Mouse (Mus musculus): ENCODE measurements around the gene Oas3.
A peak's percentile ranks its signal among the peaks of the same experiment; 100 is the strongest.
"Not testable (repeated sequence)": the region's sequence is repeated elsewhere in the genome, so short reads cannot be mapped to it uniquely, and the experiment has no call there.

The Oas3 gene

DNA sequence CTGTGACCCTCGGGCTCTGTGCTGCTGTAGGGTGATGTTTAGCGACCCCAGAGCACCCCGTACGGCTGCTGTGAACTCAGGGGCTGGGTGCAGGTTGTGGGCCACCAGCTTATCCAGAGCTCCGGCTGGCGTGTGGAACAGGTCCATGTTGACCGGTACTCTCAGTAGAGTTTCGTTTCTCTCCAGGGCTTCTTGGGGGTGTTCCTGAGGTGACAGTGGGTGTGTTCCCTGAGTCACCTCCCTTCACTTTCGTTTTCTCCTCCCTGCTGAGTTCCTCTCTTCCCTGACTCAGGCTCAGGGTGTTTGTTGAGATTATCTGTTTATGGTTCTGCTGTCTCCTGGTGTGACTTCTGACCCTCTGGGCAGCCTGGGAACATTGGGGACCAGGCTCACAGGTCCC lies at the start of gene Oas3:
Oas3 (minus strand) TSS at position 184 of the 400 bp plus-strand sequence.
- no peak for DNase-seq (ENCODE audit: low read depth, low spot score)

DNA sequence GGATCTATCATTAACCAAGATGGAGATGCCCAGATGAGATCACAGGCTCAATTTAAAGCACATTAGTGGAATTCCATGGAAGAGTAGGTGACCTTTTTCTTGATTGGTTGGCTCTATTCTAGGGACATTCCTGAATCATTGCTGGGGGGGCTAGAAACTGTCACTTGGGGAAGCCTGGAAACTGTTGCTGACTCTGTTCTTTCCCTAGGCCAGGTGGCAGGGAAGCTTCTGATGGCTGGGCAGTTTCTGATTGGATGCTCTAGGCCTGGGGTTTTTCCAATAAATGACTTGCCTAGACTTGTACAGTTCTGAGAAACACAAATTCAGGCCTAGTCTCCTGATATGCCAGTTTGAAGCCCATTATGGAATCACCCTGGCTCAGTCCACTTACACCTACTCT lies 41.5 kb upstream of the Oas3 start:
- no peak for DNase-seq (ENCODE audit: low read depth, low spot score)

DNA sequence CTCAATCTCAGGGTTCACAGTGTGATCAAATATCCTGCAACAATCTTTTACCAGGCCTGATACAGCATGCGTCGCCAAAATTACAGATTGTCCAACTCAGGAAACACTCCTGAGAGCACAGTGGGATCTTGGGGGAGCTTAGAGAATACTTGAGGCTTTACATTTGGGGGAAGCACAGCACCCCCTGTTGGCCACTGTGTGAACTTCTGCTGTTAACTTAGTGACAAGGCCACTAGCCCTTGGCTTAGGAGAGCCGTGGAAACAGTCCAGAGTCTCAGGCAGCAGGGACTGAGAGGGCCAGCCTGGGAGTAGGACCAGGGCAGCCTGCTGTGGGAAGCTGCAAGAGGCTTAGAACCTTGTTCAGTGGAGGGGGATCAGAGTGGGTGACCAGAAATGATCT lies 38.5 kb upstream of the Oas3 start:
- DNase-seq (ENCODE audit: low read depth, low spot score), result peak; percentile 29

DNA sequence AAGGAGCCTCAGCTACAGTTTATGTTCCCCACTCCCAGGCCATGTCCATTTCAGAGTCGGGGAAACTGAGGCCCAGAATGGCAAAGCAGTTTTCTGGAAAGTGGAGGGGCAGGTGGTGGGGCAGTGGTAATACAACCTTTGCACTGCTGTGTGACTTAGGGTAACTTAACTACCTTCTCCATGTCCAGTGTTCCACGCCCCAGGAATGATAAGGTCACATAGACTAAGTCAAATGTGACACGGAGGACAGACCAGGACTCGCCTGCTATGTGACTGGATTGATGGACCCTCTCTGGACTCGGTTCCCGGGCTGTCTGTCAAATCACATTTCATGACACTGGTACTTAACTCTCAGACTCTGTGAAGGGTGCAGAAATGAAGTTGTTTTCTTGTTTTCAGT lies 35.6 kb upstream of the Oas3 start:
- DNase-seq (ENCODE audit: low read depth, low spot score), result no peak

DNA sequence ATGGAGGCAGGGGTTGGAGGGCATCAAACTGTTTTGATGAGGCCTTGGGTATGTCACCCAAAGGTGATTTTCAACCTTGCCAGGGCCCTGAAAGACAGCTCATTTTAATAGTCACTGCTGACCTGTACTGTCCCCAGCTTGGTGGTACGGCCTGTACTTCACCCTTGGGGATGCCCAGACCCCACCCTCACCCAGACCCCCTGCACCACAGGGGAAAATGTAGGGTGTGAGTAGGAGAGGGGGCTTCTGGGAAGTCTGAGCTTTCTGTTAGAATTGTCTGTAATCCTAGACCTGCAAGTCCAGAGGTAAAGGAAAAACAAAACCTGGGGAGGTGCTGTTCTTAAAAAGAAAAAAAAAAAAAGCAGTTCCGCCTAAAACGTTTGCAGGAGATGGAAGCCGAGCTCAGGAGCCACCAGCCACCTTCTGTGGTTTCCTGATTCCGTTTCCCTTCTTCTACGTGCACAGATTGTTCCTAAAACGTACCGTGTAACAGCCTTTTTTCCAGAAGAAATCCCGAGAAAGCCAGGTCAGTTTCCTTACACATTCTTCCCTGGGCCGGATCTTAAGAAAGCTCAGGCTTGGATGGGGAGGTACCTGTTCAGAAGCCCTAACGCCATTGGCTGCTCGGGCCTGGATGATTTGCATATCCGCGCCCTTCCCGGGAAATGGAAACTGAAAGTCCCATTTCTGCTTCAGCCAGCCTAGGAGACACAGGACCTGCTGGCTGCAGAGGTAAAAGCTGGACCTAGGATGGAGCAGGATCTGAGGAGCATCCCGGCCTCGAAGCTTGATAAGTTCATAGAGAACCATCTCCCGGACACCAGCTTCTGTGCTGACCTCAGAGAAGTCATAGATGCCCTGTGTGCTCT lies 34.7 kb upstream of the Oas3 start, which contains the start of gene Oas1c:
Oas1c (minus strand) TSS at position 564 of the 869 bp plus-strand sequence.
- DNase-seq (ENCODE audit: low read depth, low spot score), result peak; percentile 61

DNA sequence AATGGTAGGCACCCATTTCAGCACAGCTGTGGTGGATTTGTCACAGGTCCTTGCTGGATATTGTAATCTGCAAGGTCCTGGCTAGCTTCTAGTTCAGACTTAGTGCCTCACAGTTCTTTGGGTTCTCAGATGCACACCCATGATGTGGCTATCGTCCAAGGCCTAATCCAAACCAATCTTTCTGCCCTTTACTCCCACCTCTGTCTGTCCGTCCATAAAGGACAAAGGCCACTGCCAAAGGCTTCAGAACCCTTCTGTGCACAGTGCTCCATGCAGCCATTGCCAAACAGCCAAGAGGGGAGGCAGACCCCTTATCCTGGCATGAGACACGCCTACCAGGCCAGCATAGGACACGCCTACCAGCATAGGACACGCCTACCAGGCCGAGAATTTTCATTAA lies 31.7 kb upstream of the Oas3 start:
- DNase-seq (ENCODE audit: low read depth, low spot score), result no peak

DNA sequence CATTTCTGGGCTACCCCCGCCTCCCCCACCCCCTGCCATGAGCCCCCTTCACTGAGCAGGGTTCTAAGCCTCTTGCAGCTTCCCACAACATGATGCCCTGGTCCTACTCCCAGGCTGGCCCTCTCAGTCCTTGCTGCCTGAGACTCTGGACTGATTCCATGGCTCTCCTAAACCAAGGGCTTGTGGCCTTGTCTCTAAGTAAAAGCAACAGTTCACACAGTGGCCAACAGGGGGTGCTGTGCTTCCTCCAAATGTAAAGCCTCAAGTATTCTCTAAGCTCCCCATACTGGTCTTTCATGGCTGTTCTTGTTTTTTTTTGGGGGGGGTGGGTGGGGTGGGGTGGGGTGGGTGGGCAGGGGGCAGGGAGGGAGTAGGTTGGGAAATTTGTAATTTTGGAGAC lies 29.0 kb upstream of the Oas3 start:
- no peak for DNase-seq (ENCODE audit: low read depth, low spot score)

DNA sequence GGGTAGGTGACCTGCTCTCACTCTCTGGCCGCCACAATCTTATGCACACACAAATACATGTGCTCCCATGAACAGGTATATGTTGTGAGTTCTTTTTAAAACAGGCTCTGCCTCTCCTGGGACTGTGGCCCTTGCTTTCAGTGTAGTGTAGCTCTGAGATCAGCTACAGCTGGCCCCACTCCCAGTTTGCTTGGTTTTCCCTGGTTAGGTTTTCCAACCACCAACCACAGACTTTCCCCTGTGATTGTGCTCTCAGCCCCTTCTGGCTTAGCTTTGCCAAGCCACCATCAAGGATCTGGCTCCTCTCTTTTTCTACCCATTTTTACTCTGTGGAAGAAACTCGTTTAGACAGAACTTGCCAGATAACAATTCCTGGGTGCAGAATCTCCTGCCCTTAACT lies 26.1 kb upstream of the Oas3 start:
- no peak for DNase-seq (ENCODE audit: low read depth, low spot score)

DNA sequence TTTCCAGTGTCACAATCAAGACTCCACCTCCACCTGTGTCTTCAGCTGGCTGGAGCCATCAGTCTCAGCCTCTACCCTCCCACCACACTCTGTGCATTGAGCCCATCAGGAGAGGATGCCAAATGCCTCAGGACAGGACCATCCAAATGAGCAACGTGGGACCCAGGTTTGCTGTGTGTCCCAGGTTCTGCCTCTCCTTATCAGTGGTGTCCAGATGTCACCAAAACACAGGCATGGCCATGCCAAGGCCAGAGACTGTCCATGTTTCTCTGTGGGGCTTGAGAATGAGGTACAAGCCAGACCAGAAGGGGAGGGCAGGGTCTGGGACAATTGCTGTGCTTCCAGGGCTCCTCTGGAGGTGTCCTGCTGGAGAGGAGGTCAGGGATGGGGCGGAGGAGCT lies 21.5 kb upstream of the Oas3 start:
- not testable (repeated sequence) for DNase-seq (ENCODE audit: low read depth, low spot score)

DNA sequence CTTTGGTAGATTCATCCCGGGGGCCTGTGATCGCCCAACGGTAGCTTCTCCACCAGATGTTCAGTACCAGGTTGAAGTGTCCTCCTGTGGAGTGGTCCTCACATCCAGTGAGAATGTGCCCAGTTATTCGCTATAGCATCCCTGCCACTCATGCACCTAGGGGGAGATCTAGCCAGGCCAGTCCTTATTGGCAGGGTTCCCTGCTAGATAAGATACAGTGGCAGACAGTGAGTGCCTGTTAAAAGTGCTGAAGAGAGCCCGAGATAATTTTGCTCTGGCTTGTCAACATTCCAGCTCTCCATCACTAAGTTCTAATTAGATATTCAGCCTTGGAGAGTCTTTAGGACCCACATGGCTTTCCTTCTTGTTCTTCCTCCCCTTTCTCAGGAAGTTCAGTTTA lies 20.7 kb upstream of the Oas3 start:
- DNase-seq (ENCODE audit: low read depth, low spot score), result not testable (repeated sequence)

DNA sequence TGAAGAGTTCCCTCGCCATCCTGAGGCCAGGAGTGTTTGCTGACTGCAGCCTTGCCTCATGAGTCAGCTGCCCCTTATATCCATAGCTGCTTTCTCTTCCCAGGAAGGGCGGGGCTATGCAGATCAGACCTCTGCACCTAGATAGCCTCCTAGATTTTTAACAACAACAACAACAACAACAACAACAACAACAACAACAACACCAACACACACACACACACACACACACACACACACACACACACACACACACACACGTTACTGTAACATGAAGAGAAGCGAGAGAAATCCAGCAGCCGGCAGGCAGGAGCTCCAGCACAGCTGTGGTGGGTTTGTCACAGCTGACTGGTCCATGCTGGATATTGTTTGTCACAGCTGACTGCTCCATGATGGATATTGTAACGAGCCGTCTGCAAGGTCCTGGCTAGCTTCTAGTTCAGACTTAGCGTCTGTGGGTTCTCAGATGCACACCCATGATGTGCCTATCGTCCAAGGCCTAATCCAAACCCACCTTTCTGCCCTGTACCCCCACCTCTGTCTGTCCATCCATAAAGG lies 18.1 kb upstream of the Oas3 start, which contains the start of gene Oas1e:
Oas1e (minus strand) TSS at position 51 of the 555 bp plus-strand sequence.
- not testable (repeated sequence) for DNase-seq (ENCODE audit: low read depth, low spot score)

DNA sequence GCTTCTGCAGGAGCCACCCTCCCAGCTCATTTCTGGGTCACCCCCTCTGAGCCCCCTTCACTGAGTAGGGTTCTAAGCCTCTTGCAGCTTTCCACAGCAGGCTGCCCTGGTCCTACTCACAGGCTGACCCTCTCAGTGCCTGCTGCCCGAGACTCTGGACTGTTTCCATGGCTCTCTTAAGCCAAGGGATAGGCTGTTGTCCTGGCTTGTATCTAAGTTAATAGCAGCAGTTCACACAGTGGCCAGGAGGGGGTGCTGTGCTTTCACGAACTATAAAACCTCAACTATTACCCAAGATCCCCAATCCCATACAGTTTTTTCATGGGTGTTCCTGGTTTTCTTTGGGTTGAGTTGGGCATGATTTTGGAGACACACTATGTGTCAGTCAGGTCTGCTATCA lies 15.6 kb upstream of the Oas3 start:
- no peak for DNase-seq (ENCODE audit: low read depth, low spot score)

DNA sequence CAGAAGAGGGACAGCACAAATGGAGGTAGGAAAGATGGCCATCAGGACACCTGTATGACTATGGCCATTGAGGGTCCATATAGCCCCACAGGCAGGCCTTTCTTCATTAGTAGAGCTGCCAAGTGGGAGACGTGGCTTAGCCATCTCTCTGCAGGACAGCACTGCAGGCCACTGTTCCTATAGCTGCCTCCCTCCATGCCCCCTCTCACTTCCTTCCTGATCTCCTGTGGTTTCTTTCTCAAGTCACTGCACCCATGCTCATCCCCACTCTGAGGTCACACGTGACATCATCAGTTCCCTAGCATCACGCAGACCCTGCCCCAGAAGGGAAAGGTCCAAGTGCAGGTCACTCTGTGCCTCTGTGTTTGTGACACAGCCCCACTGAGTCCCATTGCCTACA lies 9.6 kb upstream of the Oas3 start:
- no peak for DNase-seq (ENCODE audit: low read depth, low spot score)

DNA sequence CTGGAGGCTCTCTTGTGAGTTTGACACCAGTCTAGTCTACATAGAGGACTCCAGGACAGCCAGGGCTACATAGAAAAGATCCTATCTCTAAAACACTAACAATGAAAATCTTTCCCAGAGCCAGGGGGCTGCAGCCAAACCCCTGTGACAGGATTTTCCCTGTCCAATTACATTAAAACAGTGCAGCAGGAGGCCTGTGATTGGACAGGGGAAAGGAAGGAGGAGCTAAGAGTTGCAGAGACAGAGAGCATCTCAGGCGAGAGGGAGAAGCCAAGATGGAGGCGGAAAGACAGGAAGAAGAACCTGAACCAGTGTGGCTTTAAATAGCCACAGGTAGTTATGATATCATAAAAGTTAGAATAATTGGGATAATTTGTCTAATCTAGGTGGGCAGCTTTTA lies 5.0 kb upstream of the Oas3 start:
- no peak for DNase-seq (ENCODE audit: low read depth, low spot score)

DNA sequence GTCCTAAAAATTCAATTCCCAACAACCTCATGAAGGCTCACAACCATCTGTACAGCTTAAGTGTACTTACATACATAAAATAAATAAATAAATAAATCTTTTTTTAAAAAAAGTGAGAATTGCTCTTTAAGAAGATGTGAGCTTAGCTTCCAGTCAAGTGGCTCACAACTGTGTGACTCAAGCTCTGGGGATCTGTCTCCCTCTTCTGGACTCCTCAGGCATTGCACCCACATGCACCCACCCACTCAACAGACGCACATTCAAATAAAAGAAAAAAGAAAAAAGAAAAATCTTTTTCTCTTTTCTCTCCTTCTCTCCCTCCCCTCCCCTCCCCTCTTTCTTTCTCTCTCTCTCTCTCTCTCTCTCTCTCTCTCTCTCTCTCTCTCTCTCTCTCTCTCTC lies 4.2 kb upstream of the Oas3 start:
- no peak for DNase-seq (ENCODE audit: low read depth, low spot score)

DNA sequence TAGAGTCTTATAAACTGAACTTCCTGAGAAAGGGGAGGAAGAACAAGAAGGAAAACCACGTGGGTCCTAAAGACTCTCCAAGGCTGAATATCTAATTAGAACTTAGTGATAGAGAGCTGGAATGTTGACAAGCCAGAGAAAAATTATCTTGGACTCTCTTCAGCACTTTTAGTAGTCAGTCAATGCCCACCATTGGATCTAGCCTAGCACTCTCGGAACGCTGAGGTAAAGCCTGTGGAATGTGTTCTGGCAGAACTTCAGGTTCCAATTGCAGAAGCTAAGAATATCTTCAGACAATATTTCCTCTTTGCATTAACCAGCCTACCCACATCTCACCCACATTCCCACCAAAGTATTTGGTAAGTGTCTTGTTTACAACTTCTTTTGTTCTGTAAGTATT lies 2.5 kb upstream of the Oas3 start:
- no peak for DNase-seq (ENCODE audit: low read depth, low spot score)

DNA sequence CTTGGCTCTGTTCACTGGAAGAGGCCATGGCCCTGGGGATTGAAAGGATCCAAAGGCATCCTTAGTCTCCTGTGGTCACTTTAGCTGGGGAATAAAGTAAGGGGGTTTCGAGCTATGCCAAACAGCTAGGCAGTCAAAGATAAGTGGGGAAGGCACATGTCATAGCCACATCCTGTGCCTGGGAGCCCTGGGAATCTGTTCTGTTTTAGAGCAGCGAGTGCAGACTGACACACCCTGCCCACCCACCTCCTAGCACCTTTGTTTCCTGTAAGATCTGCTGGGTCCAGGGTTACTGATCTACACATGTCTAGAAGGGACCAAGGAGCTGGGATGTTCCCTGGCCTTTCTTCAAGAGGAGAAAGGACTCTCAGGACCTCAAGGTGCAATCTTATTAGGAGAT lies 1.5 kb upstream of the Oas3 start:
- no peak for DNase-seq (ENCODE audit: low read depth, low spot score)

DNA sequence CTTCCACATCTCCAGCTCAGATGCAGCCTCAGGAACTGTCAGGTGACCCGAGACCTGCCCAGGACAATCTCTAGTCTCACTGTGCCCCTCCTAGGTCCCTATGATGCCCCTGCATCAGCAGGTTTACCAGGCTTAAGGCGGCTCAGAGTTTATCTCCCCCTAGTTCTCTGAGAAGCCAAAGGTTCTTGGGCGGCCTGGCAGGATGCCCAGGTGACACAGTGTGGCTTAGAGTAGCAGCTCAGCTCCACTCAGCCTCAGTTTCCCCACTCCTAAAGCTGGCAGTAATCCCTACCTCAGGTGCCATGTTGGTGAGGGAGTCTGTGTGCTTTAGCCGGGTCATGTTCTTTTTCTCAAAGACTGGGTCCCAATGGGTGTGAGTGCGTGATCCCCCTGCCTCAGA lies 660 bp downstream of the Oas3 start:
- DNase-seq (ENCODE audit: low read depth, low spot score), result no peak

DNA sequence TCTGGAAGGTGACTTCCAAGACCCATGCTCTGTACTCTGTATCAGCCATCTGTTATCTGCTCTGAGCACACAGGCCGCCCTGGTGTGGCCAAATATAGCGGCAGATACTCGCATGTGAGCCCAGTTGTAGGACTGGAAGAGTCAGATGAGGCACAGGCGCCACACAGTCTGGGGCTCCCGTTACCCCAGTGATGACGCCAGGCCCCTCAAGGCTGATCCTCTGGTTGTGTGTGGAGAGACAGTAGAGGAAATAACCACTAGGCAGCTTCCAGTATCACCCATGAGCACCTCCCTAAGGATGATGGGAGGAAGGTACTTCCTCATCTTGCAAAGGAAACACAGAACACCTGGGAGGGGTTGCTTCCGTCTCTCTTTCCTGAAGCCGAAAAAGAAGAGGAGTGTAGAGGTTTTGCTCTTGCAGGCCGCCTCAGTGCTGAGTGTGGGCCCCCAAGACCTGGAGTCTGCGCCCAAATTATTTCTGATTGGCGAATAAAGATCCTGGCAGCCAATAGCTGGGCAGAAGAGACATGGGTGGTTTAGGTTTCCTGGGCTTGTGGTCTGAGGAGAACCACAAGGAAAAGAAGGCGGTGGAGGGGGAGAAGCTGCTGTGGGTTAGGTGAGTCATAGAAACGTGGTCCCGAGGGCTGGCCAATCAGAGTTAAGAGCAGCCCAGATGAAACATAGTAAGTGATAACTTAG lies 2.0 kb downstream of the Oas3 start:
- no peak for DNase-seq (ENCODE audit: low read depth, low spot score)

DNA sequence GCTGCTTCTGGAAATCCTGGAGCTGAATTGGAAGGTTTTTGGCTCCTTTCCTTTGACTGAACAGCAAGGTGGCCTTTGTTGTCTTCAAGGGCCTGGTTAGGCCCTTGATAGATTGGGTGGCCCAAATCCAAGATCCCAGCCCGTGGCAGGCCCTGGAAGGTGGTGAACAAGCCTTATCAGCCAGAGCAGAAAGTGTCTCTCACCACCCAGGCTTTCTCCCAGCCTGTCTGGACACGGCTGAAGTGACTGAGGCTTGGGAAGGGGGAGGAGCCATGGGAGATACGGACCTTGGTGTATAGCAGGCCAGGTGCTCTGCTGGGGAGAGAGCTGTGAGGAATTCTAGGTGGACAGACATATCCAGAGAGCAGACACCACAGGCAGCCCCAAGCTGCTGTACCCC lies 8.1 kb downstream of the Oas3 start:
- DNase-seq (ENCODE audit: low read depth, low spot score), result no peak

DNA sequence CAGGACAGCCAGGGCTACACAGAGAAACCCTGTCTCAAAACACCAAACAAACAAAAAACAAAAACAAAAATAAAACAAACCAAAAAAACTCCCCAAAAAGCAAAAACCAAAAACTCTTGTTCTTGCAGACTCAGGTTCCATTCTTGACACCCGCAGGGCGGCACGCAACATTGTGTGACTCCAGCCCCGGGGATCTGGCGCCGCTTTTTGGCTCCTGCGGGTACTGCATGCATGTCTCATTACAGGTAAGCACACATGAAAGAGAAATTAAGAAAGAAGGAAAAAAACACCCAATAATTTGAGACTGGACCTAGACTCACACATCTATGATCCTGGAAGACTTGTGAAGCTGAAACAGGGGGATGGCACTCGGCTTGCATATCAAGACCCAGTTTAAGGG lies 12.5 kb downstream of the Oas3 start:
- no peak for DNase-seq (ENCODE audit: low read depth, low spot score)

DNA sequence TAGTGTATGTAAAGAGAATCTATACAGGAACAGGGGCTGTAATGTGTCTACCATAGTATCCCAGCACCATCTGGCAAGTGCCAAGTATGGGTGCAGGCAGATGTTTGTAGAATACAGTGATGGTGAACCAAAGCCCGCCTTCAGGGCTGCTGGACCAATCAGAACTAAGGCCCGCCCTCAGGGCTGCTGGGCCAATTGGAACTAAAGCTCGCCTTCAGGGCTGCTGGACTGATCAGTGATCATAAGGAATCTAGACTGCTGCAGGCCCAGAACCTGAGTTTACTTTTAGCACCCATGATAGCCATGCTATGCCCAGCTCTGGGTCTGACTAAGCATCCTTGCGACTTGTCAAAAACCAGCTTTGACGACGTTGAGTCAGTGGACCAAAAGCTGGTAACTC lies 15.6 kb downstream of the Oas3 start:
- no peak for DNase-seq (ENCODE audit: low read depth, low spot score)

DNA sequence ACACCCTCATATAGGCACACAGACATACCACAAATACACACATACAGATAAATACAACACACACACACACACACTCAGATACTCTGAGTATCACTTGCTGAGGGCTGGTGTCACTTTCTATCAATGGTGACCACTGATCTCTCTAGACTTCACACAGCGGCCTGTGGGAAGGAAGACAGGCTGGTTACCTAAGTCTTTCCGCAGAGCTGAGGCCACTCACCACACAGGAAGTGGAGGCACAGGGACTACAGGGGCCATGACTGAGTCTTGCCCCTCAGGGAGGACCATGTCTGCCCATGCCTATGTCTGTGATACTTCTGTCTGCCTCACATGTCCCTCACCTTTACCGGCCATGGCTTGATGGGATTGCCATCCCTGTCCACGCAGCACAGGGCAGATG lies 23.2 kb downstream of the Oas3 start:
- no peak for DNase-seq (ENCODE audit: low read depth, low spot score)
